Mouse (Mus musculus) bone marrow macrophage, adult 2 months (primary cell): ENCODE measurements around the gene Dtx3l.

ENCODE experiments used
- CTCF ChIP-seq: IDR thresholded peaks from 2 replicates; pipeline ENCODE4 v1.5.1; 2012; ENCODE audit warnings: low read depth, mild to moderate bottlenecking, low read length, moderate library complexity
- POLR2A ChIP-seq: IDR thresholded peaks from 2 replicates; pipeline ENCODE4 v1.6.1; 2012; ENCODE audit warnings: mild to moderate bottlenecking, low read depth, low read length, borderline replicate concordance

DNA sequence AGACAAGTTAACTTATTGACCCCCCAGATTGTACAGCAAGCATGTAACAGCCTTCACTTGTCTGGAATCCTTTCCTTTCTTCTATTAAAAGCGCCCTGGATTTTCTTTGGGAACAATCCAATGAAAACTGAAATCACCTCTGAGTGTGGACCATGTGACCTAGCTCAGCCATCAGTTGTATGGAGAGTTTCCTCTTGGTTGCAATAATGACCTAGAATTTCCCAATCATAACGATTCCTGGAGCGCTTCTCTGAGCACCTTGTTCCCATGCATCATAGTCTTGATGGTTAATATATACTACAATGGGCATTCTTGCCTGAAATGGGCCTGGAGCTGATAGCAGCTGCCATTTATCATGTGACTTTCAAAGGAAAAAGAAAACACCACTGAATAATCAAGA lies 38.4 kb downstream of the Dtx3l start:
- TF ChIP-seq CTCF (no peak), POLR2A (no peak)
